Mouse (Mus musculus) embryonic stem cell, embryonic (primary cell): ENCODE measurements at regions not wholly inside any gene's neighbourhood (a gene's known extent, or its start where the extent isn't known, plus 50 kb on each side); places are given as distances from the start of the nearest gene placed in this dataset.

Experiments used
- CTCF ChIA-PET, 4 experiments: fragments of 300-600 bp in 2 of 4; fragments of 350-600 bp in 2 of 4; sonication (Branson Sonifier 250); formaldehyde crosslinking; loops; one replicate each; lab custom pipeline; 2022; ENCODE audit warnings: inconsistent platforms in 2 of 4; lab: Charles Lee
- POLR2A ChIA-PET, 4 experiments: fragments of 300-600 bp in 2 of 4; fragments of 350-600 bp in 2 of 4; sonication (Branson Sonifier 250); formaldehyde crosslinking; loops; one replicate each; lab custom pipeline; 2022; ENCODE audit warnings: antibody characterized with exemption in 4 of 4, inconsistent platforms in 1 of 4; lab: Charles Lee

GRCm38 (mm10) chr6:95769808-95770207 is 51.2 kb upstream of the Suclg2 start:
- ChIA-PET CTCF (no interaction called here), POLR2A (interaction anchor here in 2 of 4 experiments (0.7 to 1.2 kb wide), 2 partner anchors 51 to 591 kb away, joined by 3 to 4 read pairs; partner anchors contain the start of gene Suclg2 (in 1 of the 2))

GRCm38 (mm10) chr6:95801651-95802050 is 83.1 kb upstream of the Suclg2 start:
- ChIA-PET CTCF (no interaction called here), POLR2A (no interaction called here)

GRCm38 (mm10) chr6:95841502-95841901 is 122.9 kb upstream of the Suclg2 start:
- POLR2A ChIA-PET = no interaction called here
- CTCF ChIA-PET = no interaction called here

GRCm38 (mm10) chr6:95846536-95846935 is 127.9 kb upstream of the Suclg2 start:
- ChIA-PET POLR2A (interaction anchor here in 1 of 4 experiments (0.6 kb wide), 1 partner anchor 1042 kb away, joined by 3 read pairs; no protein-coding TSS in a partner anchor), CTCF (interaction anchor here in 1 of 4 experiments (0.6 kb wide), 1 partner anchor 1250 kb away, joined by 3 read pairs; no protein-coding TSS in a partner anchor)

- CTCF ChIA-PET = no interaction called here
- POLR2A ChIA-PET = no interaction called here
These were observed 156.9 kb upstream of the Suclg2 start for GRCm38 (mm10) chr6:95875463-95875862.

GRCm38 (mm10) chr6:95876320-95876719 is 157.7 kb upstream of the Suclg2 start:
- CTCF ChIA-PET = no interaction called here
- POLR2A ChIA-PET = interaction anchor here in 1 of 4 experiments (0.7 kb wide), 1 partner anchor 35 kb away, joined by 3 read pairs; no protein-coding TSS in a partner anchor

GRCm38 (mm10) chr6:95886645-95887044 is 168.0 kb upstream of the Suclg2 start:
- POLR2A ChIA-PET = interaction anchor here in 1 of 4 experiments (0.7 kb wide), 1 partner anchor 642 kb away, joined by 4 read pairs; no protein-coding TSS in a partner anchor
- CTCF ChIA-PET = interaction anchor here in 3 of 4 experiments (0.7 kb wide), 3 partner anchors 18 to 834 kb away, joined by 3 read pairs; no protein-coding TSS in a partner anchor

GRCm38 (mm10) chr6:95902551-95902950 is 184.0 kb upstream of the Suclg2 start:
- ChIA-PET CTCF (no interaction called here), POLR2A (interaction anchor here in 1 of 4 experiments (1.5 kb wide), 1 partner anchor 184 kb away, joined by 4 read pairs; the partner anchor contains the start of gene Suclg2)

- POLR2A ChIA-PET = interaction anchor here in 1 of 4 experiments (1.5 kb wide), 1 partner anchor 186 kb away, joined by 4 read pairs; the partner anchor contains the start of gene Suclg2
- CTCF ChIA-PET = interaction anchor here in 2 of 4 experiments (0.8 to 1.0 kb wide), 2 partner anchors 17 to 939 kb away, joined by 3 read pairs; no protein-coding TSS in a partner anchor
These were observed 185.6 kb upstream of the Suclg2 start for GRCm38 (mm10) chr6:95904085-95904633.

GRCm38 (mm10) chr6:95905057-95905456 is 186.5 kb upstream of the Suclg2 start:
- POLR2A ChIA-PET = interaction anchor here in 2 of 4 experiments (0.7 kb wide), 2 partner anchors 471 to 521 kb away, joined by 3 to 9 read pairs; no protein-coding TSS in a partner anchor
- CTCF ChIA-PET = interaction anchor here in 2 of 4 experiments (0.7 to 1.0 kb wide), 2 partner anchors 18 to 747 kb away, joined by 3 read pairs; no protein-coding TSS in a partner anchor

- ChIA-PET CTCF (no interaction called here), POLR2A (no interaction called here)
These were observed 191.2 kb upstream of the Fam19a1 start for GRCm38 (mm10) chr6:95921737-95922136.

- POLR2A ChIA-PET = no interaction called here
These were observed 178.4 kb upstream of the Fam19a1 start for GRCm38 (mm10) chr6:95934561-95934960.

GRCm38 (mm10) chr6:95936504-95936903 is 176.4 kb upstream of the Fam19a1 start:
- CTCF ChIA-PET = no interaction called here

More at GRCm38 (mm10) chr6:95934561-95934960, 178.4 kb upstream of the Fam19a1 start:
- CTCF ChIA-PET = no interaction called here

GRCm38 (mm10) chr6:95939052-95939451 is 173.9 kb upstream of the Fam19a1 start:
- CTCF ChIA-PET = no interaction called here

More at GRCm38 (mm10) chr6:95936504-95936903, 176.4 kb upstream of the Fam19a1 start:
- POLR2A ChIA-PET = no interaction called here

GRCm38 (mm10) chr6:95960745-95961144 is 152.2 kb upstream of the Fam19a1 start:
- ChIA-PET CTCF (no interaction called here), POLR2A (interaction anchor here in 1 of 4 experiments (1.0 kb wide), 1 partner anchor 51 kb away, joined by 3 read pairs; no protein-coding TSS in a partner anchor)

More at GRCm38 (mm10) chr6:95939052-95939451, 173.9 kb upstream of the Fam19a1 start:
- POLR2A ChIA-PET = no interaction called here

GRCm38 (mm10) chr6:95966231-95966630 is 146.7 kb upstream of the Fam19a1 start:
- CTCF ChIA-PET = no interaction called here
- POLR2A ChIA-PET = interaction anchor here in 1 of 4 experiments (0.6 kb wide), 1 partner anchor 835 kb away, joined by 3 read pairs; no protein-coding TSS in a partner anchor

GRCm38 (mm10) chr6:95975994-95976393 is 137.0 kb upstream of the Fam19a1 start:
- POLR2A ChIA-PET = interaction anchor here in 1 of 4 experiments (0.7 kb wide), 1 partner anchor 1989 kb away, joined by 3 read pairs; no protein-coding TSS in a partner anchor
- CTCF ChIA-PET = no interaction called here

- CTCF ChIA-PET = no interaction called here
- POLR2A ChIA-PET = no interaction called here
These were observed 115.9 kb upstream of the Fam19a1 start for GRCm38 (mm10) chr6:95997037-95997436.

GRCm38 (mm10) chr6:95997741-95998140 is 115.2 kb upstream of the Fam19a1 start:
- CTCF ChIA-PET = no interaction called here
- POLR2A ChIA-PET = no interaction called here

- ChIA-PET POLR2A (no interaction called here), CTCF (no interaction called here)
These were observed 113.5 kb upstream of the Fam19a1 start for GRCm38 (mm10) chr6:95999441-95999840.
